8 mouse cellular contexts compared by ENCODE assay signal in genomic region chr8:94983881-94984516, GRCm38 (mm10). TPM values are rescaled to one million over a fixed set of nuclear protein-coding genes. Genes with fewer than 3 reads are reported as not detected.
DNase-seq lines count a peak whose midpoint lies in the region; TF ChIP-seq lines count a peak whose summit lies in the region.

No protein-coding gene starts in this region.

- no peak overlapping the region for H3K27ac ChIP-seq in small intestine, adult 2 months (ENCODE audit: insufficient read depth, low read depth, low read length)

- H3K36me3 ChIP-seq in megakaryocyte, embryonic 14.5 days (replicated peaks; ENCODE audit: low read length), result peaks cover 41% of the 10 kb centered on the region
- no peaks in the 10 kb centered on the region for H3K36me3 ChIP-seq in small intestine, adult 2 months (ENCODE audit: control insufficient read depth, insufficient read depth, low read length)

- TF ChIP-seq POLR2A in small intestine, adult 2 months (IDR thresholded peaks at IDR 0.05; ENCODE audit: low read depth, low read length), result no peak

- H3K27me3 ChIP-seq in megakaryocyte, embryonic 14.5 days (replicated peaks), result no peaks in the 10 kb centered on the region
- no peaks in the 10 kb centered on the region for H3K27me3 ChIP-seq in small intestine, adult 2 months (ENCODE audit: control insufficient read depth, insufficient read depth, low read length)

- peak; percentile 83 to 86 for DNase-seq in adrenal gland, adult (ENCODE audit: inconsistent age in 2 of 2, low spot score in 1 of 2)
- no peak for DNase-seq in adrenal gland, adult 18-20 months (ENCODE audit: low spot score in 2 of 2)
- DNase-seq in R1 (ENCODE audit: low read depth, low spot score), result peak; percentile 63
- DNase-seq in fibroblast of lung, adult 2 months (ENCODE audit: low read depth), result peak; percentile 67
- DNase-seq in heart, postnatal 25 days (ENCODE audit: low spot score), result peak; percentile 65
- DNase-seq in layer of hippocampus, postnatal 10 days (ENCODE audit: low spot score in 2 of 2), result peak; percentile 66 to 67

- no peaks in the 10 kb centered on the region for H3K9me3 ChIP-seq in megakaryocyte, embryonic 14.5 days

- WGBS in small intestine, adult 2 months, result 60% methylated on average over 10 of the region's 10 CpGs

- intact Hi-C loops in heart, postnatal 25 days (cut with DNase I), result no loop called here

- H3K4me3 ChIP-seq in megakaryocyte, embryonic 14.5 days (replicated peaks), result peak overlapping the region; percentile 93
- peak overlapping the region; percentile 36 for H3K4me3 ChIP-seq in small intestine, adult 2 months (ENCODE audit: low read depth, low read length)

- peaks cover 85% of the 10 kb centered on the region for H3K4me1 ChIP-seq in megakaryocyte, embryonic 14.5 days
- H3K4me1 ChIP-seq in small intestine, adult 2 months (ENCODE audit: control insufficient read depth, insufficient read depth, insufficient read length, low read length), result no peaks in the 10 kb centered on the region; the same call in 1 of the 2 replicates

- TF ChIP-seq CTCF in small intestine, adult 2 months (IDR thresholded peaks at IDR 0.05; ENCODE audit: extremely low read depth, insufficient read length, insufficient replicate concordance, low read depth, low read length), result no peak

RNA-seq across cellular contexts. Expression of gene Adgrg1, which starts 9.4 kb away (rescaled TPM):
- total RNA-seq in adrenal gland, adult 18-20 months (2021), result 10 to 100 TPM; 24.1 to 43.3 TPM
- total RNA-seq in heart, postnatal 25 days (2021), result 10 to 100 TPM; 38.6 to 48.7 TPM
- total RNA-seq in layer of hippocampus, postnatal 10 days (2021), result 100 to 1,000 TPM; 160 to 164 TPM
- polyA plus RNA-seq in megakaryocyte, embryonic 14.5 days (2012; ENCODE audit: insufficient read depth, low replicate concordance), result 388 and 1,147 TPM in 2 replicates
- polyA plus RNA-seq in small intestine, adult 2 months (2012; rRNA removed), result 32.3 and 36.4 TPM in 2 replicates

RNA-seq across cellular contexts. Expression of gene Adgrg3, which starts 33.5 kb away (rescaled TPM):
- total RNA-seq in adrenal gland, adult 18-20 months (2021), result 1 to 10 TPM; 2.1 to 2.2 TPM
- total RNA-seq in heart, postnatal 25 days (2021), result 1 to 10 TPM in 1 of 2 experiments, under 1 TPM in 1; 0.70 to 1.3 TPM
- under 1 TPM; 0.20 to 0.48 TPM for total RNA-seq in layer of hippocampus, postnatal 10 days (2021)
- 111 and 126 TPM in 2 replicates for polyA plus RNA-seq in megakaryocyte, embryonic 14.5 days (2012; ENCODE audit: insufficient read depth, low replicate concordance)
- polyA plus RNA-seq in small intestine, adult 2 months (2012; rRNA removed), result 3.5 and 7.6 TPM in 2 replicates

Comparison
In these comparisons a context has a peak if more than half of its experiments do, and no peak if none do; other contexts are left out.
1. DNase-seq: peak in adrenal gland, adult (2 of 2), R1 (single experiment), fibroblast of lung, adult 2 months (single experiment), heart, postnatal 25 days (single experiment) and layer of hippocampus, postnatal 10 days (2 of 2); none in adrenal gland, adult 18-20 months (0 of 2).